Mouse (Mus musculus) heart, embryonic 14.5 days (tissue): ENCODE measurements around the gene Fjx1. TPM values are rescaled to one million over a fixed set of nuclear protein-coding genes. Genes with fewer than 3 reads are reported as not detected.
A peak's percentile ranks its signal among the peaks of the same experiment; 100 is the strongest.

ENCODE experiments used
- ATAC-seq: fragments of 200-750 bp; cut with Nextera tagmentation; 2 replicates; pipeline ENCODE4 v1.8.0; 2017; ENCODE audit warnings: low read depth, moderate TSS enrichment; ENCODE audit not compliant: insufficient number of reproducible peaks, insufficient read depth, low FRiP score
- H3K27ac ChIP-seq, 2 experiments: fragments of 200-500 bp in 1 of 2; fragments of 300-500 bp in 1 of 2; sonication (generic) in 1 of 2; replicated peaks in 1 of 2; 2 replicates each; pipeline ENCODE4 v1.5.1; 2012 to 2014; ENCODE audit warnings: low read depth in 2 of 2, low read length in 2 of 2, control low read depth in 1 of 2, mild to moderate bottlenecking in 1 of 2, mixed read lengths in 1 of 2; ENCODE audit not compliant: control insufficient read depth in 1 of 2, insufficient read depth in 1 of 2
- H3K27me3 ChIP-seq: fragments of 300-500 bp; sonication (generic); 2 replicates; pipeline ENCODE4 v1.6.1; 2014; ENCODE audit warnings: mild to moderate bottlenecking, low read length, control low read depth; ENCODE audit not compliant: control insufficient read depth, insufficient read depth
- H3K36me3 ChIP-seq: fragments of 300-500 bp; sonication (generic); 2 replicates; pipeline ENCODE4 v1.6.1; 2014; ENCODE audit warnings: mild to moderate bottlenecking, control low read depth, low read length, mixed read lengths; ENCODE audit not compliant: control insufficient read depth, insufficient read depth
- H3K4me1 ChIP-seq, 2 experiments: fragments of 200-500 bp in 1 of 2; fragments of 300-500 bp in 1 of 2; sonication (generic) in 1 of 2; 2 replicates each; pipeline ENCODE4 v1.6.1; 2012 to 2014; ENCODE audit warnings: low read length in 2 of 2, control low read depth in 1 of 2, mixed read lengths in 1 of 2; ENCODE audit not compliant: control insufficient read depth in 2 of 2, insufficient read depth in 2 of 2
- H3K4me2 ChIP-seq: fragments of 300-500 bp; sonication (generic); 2 replicates; pipeline ENCODE4 v1.6.1; 2014; ENCODE audit warnings: mild to moderate bottlenecking, low read length
- H3K4me3 ChIP-seq, 2 experiments: fragments of 200-500 bp in 1 of 2; fragments of 300-500 bp in 1 of 2; sonication (generic) in 1 of 2; 2 replicates each; pipeline ENCODE4 v1.5.1; 2012 to 2014; ENCODE audit warnings: low read length in 2 of 2, mild to moderate bottlenecking in 2 of 2, control low read depth in 1 of 2, low read depth in 1 of 2, moderate library complexity in 1 of 2; ENCODE audit not compliant: control insufficient read depth in 1 of 2, insufficient read depth in 1 of 2
- H3K9ac ChIP-seq: fragments of 300-500 bp; sonication (generic); 2 replicates; pipeline ENCODE4 v1.6.1; 2014; ENCODE audit warnings: mild to moderate bottlenecking, low read length
- H3K9me3 ChIP-seq: fragments of 300-500 bp; sonication (generic); 2 replicates; pipeline ENCODE4 v1.6.1; 2016; ENCODE audit warnings: low read length, control low read depth; ENCODE audit not compliant: control insufficient read depth
- WGBS: fragments of 180-500 bp; shearing (Covaris S2); extraction: QIAGEN DNeasy Blood & Tissue Kit; methylation state at CpG from one replicate; pipeline ENCODE4 v1.1.7; 2014; 5-methylcytosine and 5-hydroxymethylcytosine counted together
- polyA plus RNA-seq: library from polyadenylated mRNA; unstranded; fragments of >200 nt; fragmentation: Nextera tagmentation; extraction: Ambion mirVana; gene quantifications from 2 replicates; pipeline ENCODE4 v1.2.1, GENCODE M21; 2014

Gene Fjx1
- polyA plus RNA-seq, 1 experiment from 2014 or later: 2.3 TPM

- Histone ChIP-seq H3K27ac (no peak overlapping the region), H3K36me3 (no peaks in the 10 kb centered on the region), H3K4me2 (no peak overlapping the region), H3K4me1 (peaks cover 7 to 30% of the 10 kb centered on the region in 2 experiments), H3K27me3 (no peaks in the 10 kb centered on the region), H3K9ac (no peak overlapping the region), H3K4me3 (no peak overlapping the region), H3K9me3 (no peaks in the 10 kb centered on the region)
- WGBS: 82% methylated on average over 4 of the region's 4 CpGs
- ATAC-seq: no peak
Measured at GRCm38 (mm10) chr2:102403306-102403705, 49.0 kb downstream of the Fjx1 start.

DNA sequence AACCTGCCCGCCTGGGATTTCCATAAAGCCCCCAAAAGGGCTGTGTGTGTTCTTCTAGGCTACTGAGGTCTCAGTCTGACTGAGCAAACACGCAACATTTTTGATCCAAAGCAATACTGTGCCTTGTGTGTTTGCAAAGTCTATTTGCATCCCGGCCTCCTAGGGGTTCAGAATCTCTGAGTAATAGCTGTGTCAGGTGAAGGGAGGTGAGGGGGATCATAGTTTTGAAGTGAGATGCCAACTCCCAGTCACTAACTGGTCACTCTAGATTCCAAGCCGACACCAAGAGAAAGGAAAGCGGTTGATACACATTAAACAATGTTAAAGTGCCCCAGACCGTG lies 51.0 kb downstream of the Fjx1 start:
- Histone ChIP-seq H3K4me3 (peak overlapping the region; percentile 72), H3K4me2 (peak overlapping the region; percentile 90), H3K36me3 (no peaks in the 10 kb centered on the region), H3K4me1 (peaks cover 7 to 19% of the 10 kb centered on the region in 2 experiments), H3K9me3 (no peaks in the 10 kb centered on the region), H3K27me3 (no peaks in the 10 kb centered on the region), H3K9ac (peak overlapping the region; percentile 92), H3K27ac (peak overlapping the region; percentile 85 to 95)
- no peak for ATAC-seq
- 21% methylated on average over 6 of the region's 6 CpGs for WGBS

DNA sequence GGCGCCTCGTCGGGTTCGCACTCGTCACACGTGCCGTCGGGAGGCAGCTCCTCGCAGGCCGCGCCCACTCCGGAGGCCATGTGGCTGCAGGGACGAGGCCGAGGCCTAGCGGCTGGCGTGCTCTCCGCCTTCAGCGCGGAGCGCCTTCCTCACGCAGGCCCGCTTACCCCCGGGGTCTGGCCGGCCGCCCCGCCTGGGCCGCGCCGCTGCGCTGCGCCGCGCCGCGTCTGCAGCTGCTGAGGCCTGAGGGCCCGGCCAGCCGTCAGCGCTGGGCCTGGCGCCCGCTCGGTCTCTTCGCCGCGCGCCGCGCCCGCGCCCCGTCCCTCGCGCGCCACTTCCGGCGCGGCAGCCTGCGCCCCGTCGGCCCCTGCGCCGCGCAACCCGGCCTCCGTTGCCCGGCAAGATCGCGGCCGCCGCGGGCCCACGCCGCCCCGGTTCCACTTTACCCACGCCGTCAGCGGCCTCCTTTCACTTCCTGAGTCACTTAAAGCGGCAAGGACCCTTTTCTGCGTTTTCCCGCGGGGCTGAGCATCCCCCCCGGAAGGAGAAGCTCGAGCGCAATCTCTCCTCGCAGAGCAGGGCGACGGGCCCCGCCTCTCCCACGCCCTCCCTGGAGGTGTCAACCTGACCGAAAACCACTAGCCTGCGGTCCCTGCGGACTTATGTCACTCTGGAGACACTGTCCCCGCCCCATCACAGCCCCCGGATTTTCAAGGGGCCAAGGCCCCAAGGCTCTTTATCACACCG lies 51.5 kb downstream of the Fjx1 start:
- no peaks in the 10 kb centered on the region for H3K9me3 ChIP-seq
- peak overlapping the region; percentile 85 to 95 for H3K27ac ChIP-seq
- ATAC-seq: peak; percentile 92
- peaks cover 7 to 19% of the 10 kb centered on the region in 2 experiments for H3K4me1 ChIP-seq
- H3K4me3 ChIP-seq: peak overlapping the region; percentile 72
- no peaks in the 10 kb centered on the region for H3K36me3 ChIP-seq
- under 1% methylated on average over 71 of the region's 94 CpGs for WGBS
- H3K27me3 ChIP-seq: no peaks in the 10 kb centered on the region
- peak overlapping the region; percentile 90 for H3K4me2 ChIP-seq
- H3K9ac ChIP-seq: peak overlapping the region; percentile 92

GRCm38 (mm10) chr2:102399864-102400604 lies 52.3 kb downstream of the Fjx1 start:
- peak overlapping the region; percentile 72 for H3K4me3 ChIP-seq
- no peaks in the 10 kb centered on the region for H3K9me3 ChIP-seq
- no peaks in the 10 kb centered on the region for H3K36me3 ChIP-seq
- WGBS: 39% methylated on average over 46 of the region's 48 CpGs
- H3K4me1 ChIP-seq: peaks cover 7 to 19% of the 10 kb centered on the region in 2 experiments
- H3K27me3 ChIP-seq: no peaks in the 10 kb centered on the region
- ATAC-seq: no peak; the same call in 1 of the 2 replicates
- H3K4me2 ChIP-seq: peak overlapping the region; percentile 90
- peak overlapping the region; percentile 92 for H3K9ac ChIP-seq
- H3K27ac ChIP-seq: peak overlapping the region; percentile 85 to 95

Other genes starting within 250 kb of the Fjx1 start
- gene Trim44, start 44.7 kb downstream of the Fjx1 start, polyA plus RNA-seq: 33.0 and 35.0 TPM in 2 replicates
- 1.1 and 1.5 TPM in 2 replicates for gene Pamr1, start 97.5 kb upstream of the Fjx1 start, polyA plus RNA-seq
- gene Slc1a2, start 206.2 kb upstream of the Fjx1 start, polyA plus RNA-seq: 0.28 and 0.32 TPM in 2 replicates